Mouse (Mus musculus) testis, adult 2 months (tissue): Measurements from ENCODE around the gene Runx2.

Experiments used
- CTCF ChIP-seq: fragments of 200-500 bp; IDR thresholded peaks from 2 replicates; pipeline ENCODE4 v1.5.1; 2012; ENCODE audit warnings: low read depth, mild to moderate bottlenecking, inconsistent platforms, low read length, moderate library complexity; ENCODE audit not compliant: control insufficient read depth, insufficient read depth, insufficient replicate concordance
- POLR2A ChIP-seq: fragments of 200-500 bp; IDR thresholded peaks from 2 replicates; pipeline ENCODE4 v1.6.1; 2012; ENCODE audit warnings: low read depth, mild to moderate bottlenecking, inconsistent platforms, low read length, moderate library complexity; ENCODE audit not compliant: control insufficient read depth

DNA sequence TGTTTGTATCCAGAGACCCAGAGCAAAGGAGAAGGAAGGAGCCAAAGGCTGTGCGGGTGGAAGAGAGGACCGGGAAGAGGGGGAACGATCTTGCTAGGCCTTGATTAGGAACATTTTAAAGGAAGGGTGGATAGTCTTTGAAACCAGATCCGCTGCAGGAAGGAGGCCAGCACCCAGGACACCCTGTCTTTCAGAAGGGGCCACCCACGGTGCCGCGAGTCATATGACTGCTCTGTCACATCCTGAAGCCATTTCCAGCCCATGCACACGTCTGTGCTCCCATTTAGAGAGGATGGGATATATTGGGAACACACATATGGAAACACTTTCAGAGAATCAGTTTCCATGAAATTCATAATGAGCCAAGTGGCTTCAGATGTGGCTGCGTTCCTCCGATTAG is 196.4 kb downstream of the Runx2 start:
- TF ChIP-seq POLR2A (no peak), CTCF (no peak)
